ENCODE assay signal across 21 mouse cellular contexts in the genomic region with DNA sequence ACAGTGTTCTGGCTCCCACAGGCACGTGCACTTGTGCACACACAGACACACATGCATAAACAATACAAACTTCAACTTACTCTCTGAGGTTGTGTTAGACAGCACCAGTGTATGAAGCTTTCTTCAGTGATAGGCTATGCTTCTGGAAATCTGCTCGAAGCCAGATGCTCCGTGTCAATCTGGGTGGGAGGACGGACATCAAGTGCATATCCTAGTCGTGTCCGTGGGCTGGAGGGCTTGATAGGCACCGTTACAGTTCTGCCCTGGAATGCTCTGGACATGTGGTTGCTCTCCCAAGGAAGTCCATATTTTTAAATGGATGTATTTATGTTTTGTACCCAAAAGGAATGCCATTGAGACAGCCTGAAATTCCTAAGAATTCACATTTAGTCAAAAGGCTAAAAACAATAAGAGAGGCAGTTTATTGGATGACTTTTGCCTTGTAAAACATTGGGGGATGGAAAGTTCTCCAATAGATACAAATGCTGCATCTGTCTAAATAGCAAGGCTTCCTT.
DNase-seq lines count a peak whose midpoint lies in the region; ATAC-seq and TF ChIP-seq lines count a peak whose summit lies in the region.
"Had no signal": no experiment of that assay in that cellular context is flagged by ENCODE, and none has a peak within 500 bp of the region (broad histone marks: within the 10 kb centered on the region; RNA-seq: fewer than 3 reads in every experiment).

No protein-coding gene starts in this region.

- ATAC-seq in kidney, postnatal 0 days (replicated peaks; ENCODE audit: low FRiP score, low read depth) = no peak
- no peak for ATAC-seq in kidney, embryonic 16.5 days (ENCODE audit: low FRiP score, low TSS enrichment)
- ATAC-seq: forebrain, embryonic 14.5 days; forebrain, embryonic 16.5 days had no signal

- H3K4me3 ChIP-seq in kidney, postnatal 0 days (replicated peaks; ENCODE audit: low read depth, low read length) = no peak overlapping the region
- H3K4me3 ChIP-seq in kidney, embryonic 16.5 days (ENCODE audit: low read length) = no peak overlapping the region
- H3K4me3 ChIP-seq: embryonic facial prominence, embryonic 13.5 days; embryonic facial prominence, embryonic 15.5 days; erythroblast, embryonic 14.5 days; forebrain, embryonic 10.5 days; forebrain, embryonic 12.5 days had no signal

- H3K27ac ChIP-seq in kidney, postnatal 0 days = no peak overlapping the region
- H3K27ac ChIP-seq in kidney, embryonic 16.5 days (ENCODE audit: low read length) = no peak overlapping the region
- H3K27ac ChIP-seq: embryonic facial prominence, embryonic 13.5 days; embryonic facial prominence, embryonic 15.5 days; forebrain, embryonic 10.5 days; forebrain, embryonic 12.5 days had no signal

- H3K4me1 ChIP-seq in kidney, postnatal 0 days (replicated peaks; ENCODE audit: insufficient read depth, low read length) = no peaks in the 10 kb centered on the region
- H3K4me1 ChIP-seq in kidney, embryonic 16.5 days (ENCODE audit: insufficient read depth, low read length) = peaks cover 14% of the 10 kb centered on the region

- 67% methylated on average over 7 of the region's 7 CpGs for WGBS in kidney, postnatal 0 days
- WGBS in kidney, embryonic 16.5 days = 54% methylated on average over 7 of the region's 7 CpGs

- no peaks in the 10 kb centered on the region for H3K36me3 ChIP-seq in kidney, postnatal 0 days (ENCODE audit: insufficient read depth, low read length)
- H3K36me3 ChIP-seq in kidney, embryonic 16.5 days (ENCODE audit: insufficient read depth, low read length) = no peaks in the 10 kb centered on the region
- H3K36me3 ChIP-seq: embryonic facial prominence, embryonic 13.5 days; embryonic facial prominence, embryonic 15.5 days; forebrain, embryonic 10.5 days; forebrain, embryonic 12.5 days had no signal

- TF ChIP-seq CTCF in kidney, postnatal 0 days (IDR thresholded peaks at IDR 0.05; ENCODE audit: low read depth) = no peak

- H3K4me2 ChIP-seq in kidney, postnatal 0 days (ENCODE audit: low read length) = no peak overlapping the region
- H3K4me2 ChIP-seq in kidney, embryonic 16.5 days (replicated peaks; ENCODE audit: low read depth, low read length) = no peak overlapping the region
- H3K4me2 ChIP-seq: embryonic facial prominence, embryonic 13.5 days; embryonic facial prominence, embryonic 15.5 days; forebrain, embryonic 12.5 days had no signal

- no peak overlapping the region for H3K9ac ChIP-seq in kidney, postnatal 0 days (ENCODE audit: low read depth, low read length)
- H3K9ac ChIP-seq in kidney, embryonic 16.5 days (replicated peaks; ENCODE audit: low read length) = no peak overlapping the region
- H3K9ac ChIP-seq: embryonic facial prominence, embryonic 13.5 days; embryonic facial prominence, embryonic 15.5 days; forebrain, embryonic 12.5 days had no signal

- peak; percentile 83 for DNase-seq in kidney, postnatal 0 days (ENCODE audit: low spot score)
- peak; percentile 49 to 59 for DNase-seq in kidney, postnatal 4 days
- DNase-seq in kidney, postnatal 25 days = no peak
- DNase-seq: adrenal gland, adult 2 months; adrenal gland, postnatal 10 days; adrenal gland, postnatal 25 days; cerebellum, adult 11 months; cerebellum, adult 18-20 months; cerebellum, adult 8-10 months; cerebellum, adult 9-11 months; cerebellum, postnatal 14 days; cerebellum, postnatal 36 days; embryo, embryonic 11 days had no signal

- H3K27me3 ChIP-seq in kidney, postnatal 0 days (ENCODE audit: insufficient read depth, low read length) = no peaks in the 10 kb centered on the region
- no peaks in the 10 kb centered on the region for H3K27me3 ChIP-seq in kidney, embryonic 16.5 days (ENCODE audit: insufficient read depth, low read length)

- H3K9me3 ChIP-seq in kidney, postnatal 0 days (replicated peaks; ENCODE audit: low read length) = no peaks in the 10 kb centered on the region
- no peaks in the 10 kb centered on the region for H3K9me3 ChIP-seq in kidney, embryonic 16.5 days (ENCODE audit: low read length)
- H3K9me3 ChIP-seq: embryonic facial prominence, embryonic 13.5 days; embryonic facial prominence, embryonic 15.5 days; forebrain, embryonic 10.5 days; forebrain, embryonic 12.5 days had no signal

Comparison
In these comparisons a context has a peak if more than half of its experiments do, and no peak if none do; other contexts are left out.
1. DNase-seq: peak in kidney, postnatal 0 days (single experiment) and kidney, postnatal 4 days (2 of 2); none in kidney, postnatal 25 days (0 of 2).